Mouse (Mus musculus) activated CD4-positive, CD25-positive, alpha-beta regulatory T cell (primary cell): Measurements from ENCODE around the gene Tank. TPM values are rescaled to one million over a fixed set of nuclear protein-coding genes. Genes with fewer than 3 reads are reported as not detected.

Source experiments
- polyA plus RNA-seq, 2 experiments: library from polyadenylated mRNA; unstranded; fragments of 100-300 nt; shearing (Covaris generic); gene quantifications; one replicate each; pipeline ENCODE4 v1.2.1; 2017

Tank gene
- 100 to 1,000 TPM; 159 to 165 TPM for polyA plus RNA-seq

DNA sequence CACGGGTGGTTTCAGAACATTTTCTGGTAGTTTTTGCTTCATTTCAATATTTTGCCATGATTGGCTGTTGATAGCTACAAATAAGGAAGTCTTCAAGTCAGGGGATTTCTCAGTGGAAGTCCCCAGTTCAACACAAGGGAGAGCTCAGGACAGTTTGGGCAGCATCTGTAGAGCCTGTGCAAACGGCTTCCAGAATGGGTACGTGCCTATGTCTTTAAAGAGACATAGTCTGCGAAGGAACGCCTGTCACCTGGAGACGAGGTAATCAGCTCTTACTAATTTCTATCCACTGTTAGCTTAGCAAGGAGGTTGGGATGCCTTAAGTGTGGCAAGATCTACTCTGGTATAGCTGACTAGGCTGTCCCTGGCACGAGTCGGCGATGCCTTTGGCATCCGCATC lies at the start of gene Tank:
Gene Tank, plus strand, starts transcription at position 153 of the 400 bp plus-strand sequence.

Other genes with a start within 250 kb of the Tank start
- 100 to 1,000 TPM; 187 to 220 TPM for gene Psmd14, start 133.1 kb downstream of the Tank start, polyA plus RNA-seq
- gene Tbr1, start 224.3 kb downstream of the Tank start, polyA plus RNA-seq: under 1 TPM in 1 of 2 experiments, not detected in 1; 0.52 TPM